Mouse (Mus musculus): ENCODE results near the gene Gab3.
"Not testable (repeated sequence)": the region's sequence is repeated elsewhere in the genome, so short reads cannot be mapped to it uniquely, and the experiment has no call there.

The Gab3 gene

DNA sequence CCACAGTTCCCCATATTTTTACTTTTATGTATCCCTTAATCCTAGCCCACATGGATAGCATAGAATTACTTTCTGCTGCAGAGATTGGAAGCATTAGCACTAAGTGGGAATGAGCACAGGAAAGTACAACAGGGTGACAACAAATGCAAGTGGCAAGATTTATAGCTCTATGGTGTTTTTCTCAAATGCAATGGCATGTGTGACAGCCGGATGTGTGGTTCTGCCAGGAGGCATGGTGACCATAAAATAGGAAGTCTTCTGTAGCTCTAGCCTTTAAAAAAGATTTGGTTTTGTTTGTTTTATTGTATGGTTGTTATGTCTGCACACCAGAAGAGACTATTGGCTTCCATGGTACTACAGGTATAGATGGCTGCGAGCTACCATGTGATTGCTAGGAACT is 50.1 kb downstream of the Gab3 start:
- no peak for DNase-seq (ENCODE audit: extremely low spot score)

- DNase-seq (ENCODE audit: extremely low spot score), result not testable (repeated sequence)
Observed at GRCm38 (mm10) chrX:75034054-75034453, 51.2 kb downstream of the Gab3 start.

DNA sequence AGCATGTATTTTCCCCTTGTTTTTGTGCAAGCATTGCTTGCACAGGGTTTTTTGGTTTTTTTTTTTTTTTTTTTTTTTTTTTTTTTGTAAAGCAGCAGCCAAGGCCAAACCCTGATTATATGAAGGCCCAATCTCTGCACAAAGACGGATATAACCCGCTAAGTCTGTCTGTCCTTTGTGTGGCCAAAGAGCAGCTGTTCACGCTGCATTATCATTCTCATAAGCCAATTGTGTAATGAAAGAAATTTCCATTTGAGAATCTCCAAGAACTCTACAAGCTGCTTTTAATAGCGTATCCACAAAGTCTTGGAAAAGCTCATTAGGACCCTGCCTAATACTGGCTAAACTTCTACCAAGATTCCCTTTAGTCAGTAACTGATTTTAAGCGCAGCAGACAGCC is 101.5 kb downstream of the Gab3 start:
- DNase-seq (ENCODE audit: extremely low spot score), result no peak

- DNase-seq (ENCODE audit: extremely low spot score), result not testable (repeated sequence)
Observed at GRCm38 (mm10) chrX:74962899-74963298, 122.4 kb downstream of the Gab3 start.

- DNase-seq (ENCODE audit: extremely low spot score), result not testable (repeated sequence)
Observed at GRCm38 (mm10) chrX:74959161-74959560, 126.1 kb downstream of the Gab3 start.
